Mouse (Mus musculus): ENCODE results near the gene Def6.

The Def6 gene

DNA sequence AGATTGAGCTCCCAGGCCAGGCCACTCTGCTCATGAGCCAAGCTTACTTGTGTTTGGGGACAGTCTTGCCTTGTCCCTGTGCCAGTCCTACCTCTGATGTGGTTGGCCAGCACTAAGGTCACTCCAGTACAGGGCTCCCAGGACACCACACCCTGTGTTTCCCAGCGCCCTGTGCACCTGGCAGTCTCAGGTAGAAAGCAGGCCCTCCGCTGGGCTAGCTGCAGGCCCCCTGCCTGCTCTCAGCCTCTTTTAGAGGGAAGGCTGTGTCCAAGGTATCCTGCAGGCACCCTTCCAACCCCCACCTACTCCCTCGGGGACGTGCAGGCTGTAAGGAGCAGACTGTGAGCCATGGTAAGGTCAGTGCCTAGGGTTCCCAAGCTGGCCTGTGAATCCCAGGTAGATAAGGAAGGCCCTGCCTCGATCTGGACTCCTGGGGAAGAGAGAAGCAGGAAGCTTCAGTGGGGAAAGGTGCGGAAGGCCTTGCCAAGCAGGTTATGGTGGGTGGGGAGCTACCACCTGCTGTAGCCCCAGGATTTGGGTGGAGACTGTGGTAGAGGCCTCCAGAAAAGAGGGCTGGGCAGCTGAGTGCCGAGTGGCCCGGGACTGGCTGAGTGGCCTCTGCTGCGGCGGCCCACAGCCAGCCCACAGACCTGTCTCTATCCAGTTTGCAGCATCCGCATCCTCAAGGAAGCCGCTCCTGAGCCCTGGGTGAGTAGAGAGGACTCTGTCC lies 64.1 kb downstream of the Def6 start:
- DNase-seq (ENCODE audit: inconsistent age in 2 of 2, low spot score in 1 of 2): no peak

DNA sequence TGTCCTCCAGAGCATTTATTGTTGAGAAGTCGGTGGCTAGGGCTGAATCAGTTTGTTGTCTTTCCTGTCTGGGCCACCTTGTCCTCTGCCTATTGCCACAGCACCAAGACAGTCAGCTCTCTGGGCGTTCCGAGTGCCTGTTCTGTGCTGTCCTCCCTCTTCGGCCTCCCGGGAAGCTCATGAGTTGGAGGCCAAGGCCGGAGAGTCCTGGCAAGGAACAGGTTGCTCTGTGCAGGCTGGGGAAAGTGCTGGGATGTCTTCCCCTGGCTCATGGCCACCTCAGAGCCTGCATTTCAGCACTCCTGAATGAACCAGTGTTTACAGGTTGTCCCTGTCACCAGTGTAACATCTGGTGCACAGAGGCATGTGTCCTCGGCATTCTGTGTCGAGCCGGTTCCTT lies 64.7 kb downstream of the Def6 start:
- DNase-seq (ENCODE audit: inconsistent age in 2 of 2, low spot score in 1 of 2): peak; percentile 84

DNA sequence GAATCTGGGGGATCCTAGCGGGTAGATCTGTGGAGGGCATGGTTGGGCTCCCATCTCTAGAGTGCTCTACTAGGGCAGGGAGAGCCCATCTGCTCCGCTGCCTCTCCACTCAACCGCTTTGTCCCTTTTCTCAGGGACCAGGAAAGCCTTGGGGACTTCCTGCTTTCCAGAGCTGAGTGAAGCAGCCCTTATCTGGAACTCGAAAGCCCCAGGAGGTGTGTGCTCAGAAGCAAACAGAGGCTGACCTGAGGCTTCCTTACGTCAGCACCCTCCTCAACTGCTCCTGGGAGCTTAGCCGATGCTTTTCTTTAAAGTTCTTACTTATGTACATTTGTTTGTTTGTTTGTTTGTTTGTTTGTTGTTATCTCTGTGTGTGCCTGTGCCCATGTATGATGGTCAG lies 65.3 kb downstream of the Def6 start:
- no peak for DNase-seq (ENCODE audit: inconsistent age in 2 of 2, low spot score in 1 of 2)

DNA sequence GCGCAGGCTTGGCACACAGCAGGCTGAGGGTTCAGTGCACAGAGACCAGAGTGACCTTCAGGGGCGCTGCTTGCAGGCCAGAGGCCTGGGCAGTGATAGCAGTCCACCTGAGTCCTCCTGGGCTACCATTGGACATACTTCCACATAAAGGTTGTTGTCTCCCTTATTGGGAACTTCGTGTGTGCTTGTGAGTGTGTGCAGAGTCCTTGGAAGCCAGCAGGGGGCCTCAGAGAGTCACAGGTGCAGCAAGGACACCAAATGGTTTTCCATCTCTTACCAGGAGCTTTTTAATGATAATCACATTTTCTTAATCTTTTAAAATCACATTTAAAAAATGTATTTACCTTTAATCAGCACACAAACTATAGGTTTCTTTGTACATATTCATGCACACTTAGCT lies 67.2 kb downstream of the Def6 start:
- peak in 1 of 2 experiments; percentile 68 for DNase-seq (ENCODE audit: inconsistent age in 2 of 2, low spot score in 1 of 2)

DNA sequence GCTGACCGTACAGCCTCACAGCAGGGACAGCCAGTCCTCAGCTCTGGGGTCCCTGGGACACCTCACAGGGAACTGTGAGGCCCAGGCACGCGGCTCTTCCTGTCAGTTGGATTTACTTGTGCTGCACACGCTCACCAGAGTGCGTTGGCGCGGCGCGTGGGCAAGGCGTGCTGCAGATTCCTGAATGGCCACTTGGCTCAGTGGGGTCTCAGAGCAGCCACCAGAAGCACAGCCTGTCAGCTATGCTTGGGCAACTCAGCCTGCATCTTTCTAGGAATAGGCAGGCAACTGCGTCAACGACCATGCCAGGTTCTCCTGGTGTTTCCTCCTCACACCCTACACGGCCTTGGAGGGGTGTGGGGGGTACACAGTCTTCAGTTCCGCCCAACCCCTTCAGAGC lies 69.6 kb downstream of the Def6 start:
- no peak for DNase-seq (ENCODE audit: inconsistent age in 2 of 2, low spot score in 1 of 2)

DNA sequence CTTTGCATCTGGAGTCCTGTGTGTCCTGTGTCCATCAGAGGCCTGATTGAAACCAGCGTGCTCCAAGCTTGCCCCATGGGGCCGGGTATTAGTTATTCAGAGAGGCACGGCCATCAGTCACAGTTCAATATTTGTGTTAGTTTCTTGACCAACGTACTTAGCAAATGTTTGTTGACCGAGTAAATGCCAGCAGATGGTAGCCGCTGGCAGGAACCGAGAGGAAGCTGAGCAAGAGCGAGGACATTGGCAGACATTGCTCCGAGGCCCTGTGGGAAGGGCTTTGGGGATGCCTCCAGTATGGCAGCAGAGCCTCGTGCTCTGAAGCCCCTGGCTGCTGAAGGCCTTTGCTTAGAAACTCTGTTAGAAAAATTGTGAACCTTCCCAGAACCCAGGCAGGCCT lies 70.1 kb downstream of the Def6 start:
- no peak for DNase-seq (ENCODE audit: inconsistent age in 2 of 2, low spot score in 1 of 2)

DNA sequence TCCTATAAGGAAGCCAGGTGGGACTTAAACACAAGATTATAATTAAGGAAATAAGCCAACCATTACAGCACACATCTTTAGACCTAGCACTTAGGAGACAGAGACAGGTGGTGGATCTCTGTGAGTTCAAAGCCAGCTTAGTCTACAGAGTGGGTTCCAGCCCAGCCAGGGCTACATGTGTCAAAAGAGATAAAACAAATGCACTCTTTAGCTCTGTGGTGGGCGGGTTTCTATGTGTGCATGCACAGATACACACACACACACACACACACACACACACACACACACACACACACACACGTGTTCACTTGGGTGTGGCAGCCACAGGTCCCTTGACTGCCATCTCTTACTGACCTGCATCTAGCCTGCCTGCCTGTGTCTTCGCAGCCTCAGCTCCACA lies 70.6 kb downstream of the Def6 start:
- no peak for DNase-seq (ENCODE audit: inconsistent age in 2 of 2, low spot score in 1 of 2)

Measured in adrenal gland, adult (tissue).